Mouse (Mus musculus): ENCODE measurements at regions not wholly inside any gene's neighbourhood (a gene's known extent, or its start where the extent isn't known, plus 50 kb on each side); places are given as distances from the start of the nearest gene placed in this dataset.
A peak's percentile ranks its signal among the peaks of the same experiment; 100 is the strongest.

DNA sequence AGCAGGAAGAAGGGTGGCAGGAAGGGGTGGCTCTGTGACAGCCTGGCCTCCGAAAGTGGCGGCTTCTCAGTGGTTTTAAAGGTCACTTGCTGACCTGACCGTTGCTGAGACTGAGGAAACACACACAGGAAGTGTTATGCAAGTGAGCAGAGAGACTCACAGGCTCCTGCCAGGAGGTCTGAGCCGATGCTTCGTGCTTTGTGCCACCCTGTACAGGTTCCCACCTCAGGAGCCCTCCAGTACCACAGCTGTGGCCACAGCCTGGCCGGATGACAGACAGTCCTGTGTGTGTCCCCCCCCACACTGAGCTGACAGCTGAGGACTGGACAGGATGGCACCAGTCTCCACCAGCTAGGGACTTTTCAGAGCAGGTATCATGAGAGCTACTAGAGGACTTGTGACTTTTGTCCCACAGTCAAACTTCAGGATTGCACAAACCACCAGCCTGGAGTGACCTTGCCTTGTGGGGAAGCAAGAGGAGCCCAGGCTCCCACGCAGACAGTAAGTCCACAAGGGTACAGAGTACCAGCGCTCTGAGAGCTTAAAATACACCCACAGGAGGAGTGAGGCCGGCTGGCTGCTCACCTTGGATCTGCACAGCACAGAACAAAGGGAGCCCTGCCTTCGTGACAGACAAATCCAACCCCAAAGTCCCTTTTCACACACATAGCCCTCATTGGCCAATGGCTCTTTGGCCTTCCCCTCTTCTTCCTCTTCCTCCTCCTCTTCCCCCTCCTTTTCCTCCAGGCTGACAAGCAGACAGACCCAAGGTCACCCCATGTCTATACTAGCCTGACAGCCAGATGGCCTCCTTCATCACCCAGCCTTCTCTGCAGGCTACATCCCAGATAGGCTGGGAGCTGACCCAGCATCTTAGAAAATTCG, 158.1 kb upstream of the Rreb1 start:
- Histone ChIP-seq H3K27me3 (ENCODE audit: control insufficient read depth, insufficient read depth, low read length) (no peaks in the 10 kb centered on the region), H3K4me2 (replicated peaks; ENCODE audit: low read depth) (no peak overlapping the region), H3K36me3 (ENCODE audit: control insufficient read depth, insufficient read depth, low read length) (no peaks in the 10 kb centered on the region), H3K9me3 (ENCODE audit: control insufficient read depth, low read length) (no peaks in the 10 kb centered on the region), H3K4me3 (ENCODE audit: low read depth, low read length) (no peak overlapping the region), H3K9ac (ENCODE audit: low read length) (no peak overlapping the region), H3K4me1 (replicated peaks; ENCODE audit: control insufficient read depth, insufficient read depth) (no peaks in the 10 kb centered on the region), H3K27ac (replicated peaks) (peak overlapping the region; percentile 8; the same call in 1 of the 2 replicates)
- DNase-seq (ENCODE audit: low spot score) (peak; percentile 18), ATAC-seq (ENCODE audit: low FRiP score, low TSS enrichment) (peak; percentile 64)
- 45% methylated on average over 11 of the region's 11 CpGs for WGBS
- TF ChIP-seq EP300 (optimal IDR thresholded peaks at IDR 0.05) (no peak), CTCF (IDR thresholded peaks at IDR 0.05; ENCODE audit: low read depth) (no peak)

DNA sequence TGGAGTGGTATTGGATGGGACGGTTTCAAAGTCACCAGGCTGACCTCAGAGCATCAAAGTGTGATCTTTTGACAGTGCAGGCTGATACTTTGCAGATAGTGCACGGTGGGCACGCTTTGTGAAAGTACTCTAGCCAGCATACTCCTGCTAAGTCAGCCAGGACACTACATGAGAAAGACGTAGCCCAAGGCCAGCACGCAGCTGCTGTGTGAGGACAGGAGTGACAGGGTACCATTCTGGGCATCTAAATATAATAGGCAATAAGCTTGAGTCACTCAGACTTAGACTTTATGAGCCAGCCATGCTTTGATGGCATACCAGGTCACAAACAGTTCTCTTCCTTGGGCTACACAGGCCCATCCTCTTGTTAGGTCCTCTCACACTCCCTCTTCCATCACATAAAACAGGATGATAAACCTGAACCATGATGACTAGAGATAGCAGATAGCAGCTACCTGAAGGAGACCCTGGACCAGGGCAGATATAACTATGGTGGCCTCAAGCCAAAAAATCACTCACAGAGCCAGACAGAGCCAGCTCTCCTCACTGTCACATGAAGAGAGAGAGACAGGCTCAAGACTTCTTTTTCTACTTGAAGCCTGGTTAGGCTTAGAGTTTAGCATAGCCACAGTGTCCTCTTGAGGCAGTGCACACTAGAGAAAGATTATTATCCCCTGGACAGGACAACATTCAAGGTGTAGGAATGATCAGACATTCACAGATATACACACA, 156.7 kb upstream of the Rreb1 start:
- H3K36me3 ChIP-seq (ENCODE audit: control insufficient read depth, insufficient read depth, low read length): no peaks in the 10 kb centered on the region
- no peaks in the 10 kb centered on the region for H3K4me1 ChIP-seq (replicated peaks; ENCODE audit: control insufficient read depth, insufficient read depth)
- DNase-seq (ENCODE audit: low spot score) (no peak), ATAC-seq (ENCODE audit: low FRiP score, low TSS enrichment) (no peak)
- no peak overlapping the region for H3K4me2 ChIP-seq (replicated peaks; ENCODE audit: low read depth)
- TF ChIP-seq CTCF (IDR thresholded peaks at IDR 0.05; ENCODE audit: low read depth) (no peak), EP300 (optimal IDR thresholded peaks at IDR 0.05) (no peak)
- WGBS: 94% methylated on average over 5 of the region's 5 CpGs
- H3K27ac ChIP-seq (replicated peaks): no peak overlapping the region
- no peak overlapping the region for H3K9ac ChIP-seq (ENCODE audit: low read length)
- H3K27me3 ChIP-seq (ENCODE audit: control insufficient read depth, insufficient read depth, low read length): no peaks in the 10 kb centered on the region
- no peaks in the 10 kb centered on the region for H3K9me3 ChIP-seq (ENCODE audit: control insufficient read depth, low read length)
- no peak overlapping the region for H3K4me3 ChIP-seq (ENCODE audit: low read depth, low read length)

DNA sequence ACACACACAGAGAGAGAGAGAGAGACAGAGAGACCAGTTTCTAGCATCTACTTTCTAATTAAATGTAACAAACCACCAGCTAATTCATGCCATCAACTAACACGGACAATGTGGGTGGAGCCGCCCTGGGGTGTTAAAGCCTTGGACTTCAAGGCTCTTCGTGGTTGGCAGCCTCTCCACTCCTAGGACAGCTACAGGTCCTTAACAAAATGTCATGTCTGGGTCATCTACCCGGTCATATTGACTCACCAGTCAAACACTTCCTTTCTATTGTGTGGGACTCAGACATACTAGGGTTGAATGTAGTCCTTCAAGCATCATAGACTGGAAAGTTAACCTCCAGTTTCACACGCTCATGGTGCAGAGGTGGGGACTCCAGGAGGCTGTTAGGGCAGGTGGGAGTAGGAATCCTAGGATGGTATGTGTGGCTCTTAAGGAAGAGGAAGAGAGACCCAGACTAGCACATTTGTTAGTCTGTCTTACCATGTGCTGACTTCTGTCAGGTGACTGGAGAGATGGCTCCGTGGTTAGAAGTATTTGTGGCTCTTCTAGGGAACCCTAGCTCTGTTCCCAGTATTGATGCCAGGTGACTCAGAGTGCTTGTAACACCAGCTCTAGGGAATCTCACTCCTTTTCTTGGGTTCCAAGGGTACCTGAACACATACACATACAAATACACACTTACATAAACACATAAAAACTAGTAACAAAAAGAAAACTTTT, 155.7 kb upstream of the Rreb1 start:
- no peak overlapping the region for H3K4me2 ChIP-seq (replicated peaks; ENCODE audit: low read depth)
- H3K27me3 ChIP-seq (ENCODE audit: control insufficient read depth, insufficient read depth, low read length): no peaks in the 10 kb centered on the region
- DNase-seq (ENCODE audit: low spot score) (no peak), ATAC-seq (ENCODE audit: low FRiP score, low TSS enrichment) (no peak)
- no peaks in the 10 kb centered on the region for H3K4me1 ChIP-seq (replicated peaks; ENCODE audit: control insufficient read depth, insufficient read depth)
- H3K9ac ChIP-seq (ENCODE audit: low read length): no peak overlapping the region
- H3K27ac ChIP-seq (replicated peaks): no peak overlapping the region
- H3K9me3 ChIP-seq (ENCODE audit: control insufficient read depth, low read length): no peaks in the 10 kb centered on the region
- no peak overlapping the region for H3K4me3 ChIP-seq (ENCODE audit: low read depth, low read length)
- no peak for TF ChIP-seq CTCF (IDR thresholded peaks at IDR 0.05; ENCODE audit: low read depth)
- no peak for TF ChIP-seq EP300 (optimal IDR thresholded peaks at IDR 0.05)
- 46% methylated on average over 6 of the region's 6 CpGs for WGBS
- H3K36me3 ChIP-seq (ENCODE audit: control insufficient read depth, insufficient read depth, low read length): no peaks in the 10 kb centered on the region

DNA sequence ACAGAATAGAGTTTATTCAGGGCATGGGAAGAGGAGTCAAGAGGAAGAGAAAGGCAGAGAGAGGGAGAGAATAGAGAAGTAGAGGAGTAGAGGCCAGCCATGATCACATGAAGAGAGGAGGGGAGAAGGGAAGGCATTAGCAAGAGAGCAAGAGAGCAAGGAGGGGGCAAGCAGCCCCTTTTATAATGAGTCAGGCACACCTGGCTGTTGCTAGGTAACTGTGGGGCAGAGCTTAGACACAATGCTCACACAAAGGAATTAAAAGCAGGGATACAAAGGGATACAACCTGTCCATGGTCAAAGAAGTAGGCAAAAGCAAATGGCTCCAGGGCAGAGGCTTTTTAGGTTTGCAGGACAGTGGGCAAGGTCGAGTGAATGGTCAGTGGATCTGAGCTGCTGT, 153.5 kb upstream of the Rreb1 start:
- TF ChIP-seq CTCF (IDR thresholded peaks at IDR 0.05; ENCODE audit: low read depth) (no peak), EP300 (optimal IDR thresholded peaks at IDR 0.05) (no peak)
- Histone ChIP-seq H3K4me2 (replicated peaks; ENCODE audit: low read depth) (no peak overlapping the region), H3K27me3 (ENCODE audit: control insufficient read depth, insufficient read depth, low read length) (no peaks in the 10 kb centered on the region), H3K4me1 (replicated peaks; ENCODE audit: control insufficient read depth, insufficient read depth) (no peaks in the 10 kb centered on the region), H3K9ac (ENCODE audit: low read length) (no peak overlapping the region), H3K36me3 (ENCODE audit: control insufficient read depth, insufficient read depth, low read length) (no peaks in the 10 kb centered on the region), H3K4me3 (ENCODE audit: low read depth, low read length) (no peak overlapping the region), H3K9me3 (ENCODE audit: control insufficient read depth, low read length) (no peaks in the 10 kb centered on the region), H3K27ac (replicated peaks) (no peak overlapping the region)
- ATAC-seq (ENCODE audit: low FRiP score, low TSS enrichment) (no peak), DNase-seq (ENCODE audit: low spot score) (no peak)
- WGBS: 40% methylated on average over 1 of the region's 1 CpGs

DNA sequence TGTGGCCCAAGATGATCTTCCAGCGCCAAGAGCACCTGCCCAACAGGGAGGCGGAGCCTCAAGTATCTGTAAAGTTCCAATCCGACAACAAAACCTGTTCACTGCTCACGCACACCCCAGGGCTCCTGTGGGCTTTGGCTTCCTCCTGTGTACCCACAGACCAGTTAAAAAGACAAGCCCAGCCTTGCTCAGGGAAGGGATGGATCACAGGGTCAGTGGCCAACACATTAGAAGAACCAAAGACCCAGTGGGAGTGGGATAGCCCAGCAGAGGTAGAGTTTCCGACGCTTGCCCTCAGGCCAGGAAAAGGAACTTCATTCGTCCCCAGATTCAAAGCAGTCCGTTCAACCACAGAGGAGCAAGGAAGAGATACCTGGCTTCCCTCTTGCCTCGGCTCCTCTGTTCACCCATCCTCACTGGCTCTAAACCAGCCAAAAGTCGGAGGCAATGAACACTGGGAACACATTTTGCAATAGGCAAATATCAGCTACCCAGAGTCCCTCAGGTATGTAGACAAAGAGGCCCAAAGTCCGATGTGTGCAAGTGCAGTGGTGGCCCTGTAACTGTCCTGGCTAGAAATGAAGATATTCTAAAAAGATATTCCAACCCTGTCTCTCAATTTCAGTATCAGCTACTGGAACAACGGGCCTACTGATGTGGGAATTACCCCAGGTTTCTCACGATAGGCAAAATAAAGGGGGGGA, 152.5 kb upstream of the Rreb1 start:
- H3K9me3 ChIP-seq (ENCODE audit: control insufficient read depth, low read length): no peaks in the 10 kb centered on the region

More for the DNA sequence above, 152.5 kb upstream of the Rreb1 start:
- 83% methylated on average over 13 of the region's 13 CpGs for WGBS
- no peaks in the 10 kb centered on the region for H3K36me3 ChIP-seq (ENCODE audit: control insufficient read depth, insufficient read depth, low read length)
- DNase-seq (ENCODE audit: low spot score) (no peak), ATAC-seq (ENCODE audit: low FRiP score, low TSS enrichment) (no peak)
- H3K9ac ChIP-seq (ENCODE audit: low read length): no peak overlapping the region
- no peaks in the 10 kb centered on the region for H3K4me1 ChIP-seq (replicated peaks; ENCODE audit: control insufficient read depth, insufficient read depth)
- no peak overlapping the region for H3K4me2 ChIP-seq (replicated peaks; ENCODE audit: low read depth)
- no peak overlapping the region for H3K4me3 ChIP-seq (ENCODE audit: low read depth, low read length)
- no peaks in the 10 kb centered on the region for H3K27me3 ChIP-seq (ENCODE audit: control insufficient read depth, insufficient read depth, low read length)
- no peak overlapping the region for H3K27ac ChIP-seq (replicated peaks)
- no peak for TF ChIP-seq EP300 (optimal IDR thresholded peaks at IDR 0.05)
- no peak for TF ChIP-seq CTCF (IDR thresholded peaks at IDR 0.05; ENCODE audit: low read depth)

All from stomach, postnatal 0 days (tissue).